Mouse (Mus musculus): Measurements from ENCODE around the gene Tssc4. TPM values are rescaled to one million over a fixed set of nuclear protein-coding genes. Genes with fewer than 3 reads are reported as not detected.

The Tssc4 gene
- polyA plus RNA-seq, 1 experiment: 18.2 TPM

- Histone ChIP-seq H3K4me1 (ENCODE audit: control insufficient read depth, insufficient read depth, low read length) (no peaks in the 10 kb centered on the region), H3K4me3 (ENCODE audit: low read depth, low read length) (no peak overlapping the region), H3K27ac (ENCODE audit: insufficient read depth, low read length) (no peak overlapping the region), H3K36me3 (ENCODE audit: control insufficient read depth, insufficient read depth, low read length, poor library complexity, severe bottlenecking) (no peaks in the 10 kb centered on the region), H3K9me3 (replicated peaks; ENCODE audit: control insufficient read depth, insufficient read depth, low read length, poor library complexity, severe bottlenecking) (no peaks in the 10 kb centered on the region), H3K27me3 (ENCODE audit: control insufficient read depth, insufficient read depth, low read length, poor library complexity, severe bottlenecking) (no peaks in the 10 kb centered on the region), H3K9ac (ENCODE audit: low read depth, poor library complexity, severe bottlenecking) (no peak overlapping the region)
- TF ChIP-seq POLR2A (IDR thresholded peaks at IDR 0.05; ENCODE audit: insufficient read depth, low read length) (no peak), CTCF (IDR thresholded peaks at IDR 0.05; ENCODE audit: low read depth, low read length) (no peak), EP300 (IDR thresholded peaks at IDR 0.05; ENCODE audit: insufficient read depth, low read depth, low read length) (no peak)
These were observed 24.8 kb downstream of the Tssc4 start for GRCm38 (mm10) chr7:143093847-143094246.

GRCm38 (mm10) chr7:143094592-143095553, 25.8 kb downstream of the Tssc4 start, which contains the start of gene Trpm5:
Gene Trpm5 (minus strand): TSS chr7:143094642.
- Histone ChIP-seq H3K4me1 (ENCODE audit: control insufficient read depth, insufficient read depth, low read length) (no peaks in the 10 kb centered on the region), H3K36me3 (ENCODE audit: control insufficient read depth, insufficient read depth, low read length, poor library complexity, severe bottlenecking) (no peaks in the 10 kb centered on the region), H3K27me3 (ENCODE audit: control insufficient read depth, insufficient read depth, low read length, poor library complexity, severe bottlenecking) (no peaks in the 10 kb centered on the region), H3K9me3 (replicated peaks; ENCODE audit: control insufficient read depth, insufficient read depth, low read length, poor library complexity, severe bottlenecking) (no peaks in the 10 kb centered on the region), H3K27ac (ENCODE audit: insufficient read depth, low read length) (no peak within 1 kb of the TSS), H3K9ac (ENCODE audit: low read depth, poor library complexity, severe bottlenecking) (no peak within 1 kb of the TSS), H3K4me3 (ENCODE audit: low read depth, low read length) (no peak within 1 kb of the TSS)
- TF ChIP-seq CTCF (IDR thresholded peaks at IDR 0.05; ENCODE audit: low read depth, low read length) (peak; percentile 87), POLR2A (IDR thresholded peaks at IDR 0.05; ENCODE audit: insufficient read depth, low read length) (no peak)

- Histone ChIP-seq H3K4me1 (ENCODE audit: control insufficient read depth, insufficient read depth, low read length) (no peaks in the 10 kb centered on the region), H3K9ac (ENCODE audit: low read depth, poor library complexity, severe bottlenecking) (no peak overlapping the region), H3K4me3 (ENCODE audit: low read depth, low read length) (no peak overlapping the region), H3K9me3 (replicated peaks; ENCODE audit: control insufficient read depth, insufficient read depth, low read length, poor library complexity, severe bottlenecking) (no peaks in the 10 kb centered on the region), H3K36me3 (ENCODE audit: control insufficient read depth, insufficient read depth, low read length, poor library complexity, severe bottlenecking) (no peaks in the 10 kb centered on the region), H3K27me3 (ENCODE audit: control insufficient read depth, insufficient read depth, low read length, poor library complexity, severe bottlenecking) (no peaks in the 10 kb centered on the region), H3K27ac (ENCODE audit: insufficient read depth, low read length) (no peak overlapping the region)
- TF ChIP-seq POLR2A (IDR thresholded peaks at IDR 0.05; ENCODE audit: insufficient read depth, low read length): no peak
- TF ChIP-seq EP300 (IDR thresholded peaks at IDR 0.05; ENCODE audit: insufficient read depth, low read depth, low read length): no peak
- TF ChIP-seq CTCF (IDR thresholded peaks at IDR 0.05; ENCODE audit: low read depth, low read length): no peak
These were observed 26.5 kb downstream of the Tssc4 start for GRCm38 (mm10) chr7:143095554-143095907.

- H3K27ac ChIP-seq (ENCODE audit: insufficient read depth, low read length): no peak overlapping the region
- no peaks in the 10 kb centered on the region for H3K36me3 ChIP-seq (ENCODE audit: control insufficient read depth, insufficient read depth, low read length, poor library complexity, severe bottlenecking)
- no peak for TF ChIP-seq EP300 (IDR thresholded peaks at IDR 0.05; ENCODE audit: insufficient read depth, low read depth, low read length)
- no peak for TF ChIP-seq CTCF (IDR thresholded peaks at IDR 0.05; ENCODE audit: low read depth, low read length)
- TF ChIP-seq POLR2A (IDR thresholded peaks at IDR 0.05; ENCODE audit: insufficient read depth, low read length): no peak
- H3K9ac ChIP-seq (ENCODE audit: low read depth, poor library complexity, severe bottlenecking): no peak overlapping the region
- H3K4me1 ChIP-seq (ENCODE audit: control insufficient read depth, insufficient read depth, low read length): no peaks in the 10 kb centered on the region
- H3K27me3 ChIP-seq (ENCODE audit: control insufficient read depth, insufficient read depth, low read length, poor library complexity, severe bottlenecking): no peaks in the 10 kb centered on the region
- no peaks in the 10 kb centered on the region; the same call in 1 of the 2 replicates for H3K9me3 ChIP-seq (replicated peaks; ENCODE audit: control insufficient read depth, insufficient read depth, low read length, poor library complexity, severe bottlenecking)
- H3K4me3 ChIP-seq (ENCODE audit: low read depth, low read length): no peak overlapping the region
These were observed 31.7 kb downstream of the Tssc4 start for GRCm38 (mm10) chr7:143100759-143101158.

GRCm38 (mm10) chr7:143105258-143105897, 36.3 kb downstream of the Tssc4 start:
- TF ChIP-seq EP300 (IDR thresholded peaks at IDR 0.05; ENCODE audit: insufficient read depth, low read depth, low read length): no peak
- no peak for TF ChIP-seq CTCF (IDR thresholded peaks at IDR 0.05; ENCODE audit: low read depth, low read length)
- TF ChIP-seq POLR2A (IDR thresholded peaks at IDR 0.05; ENCODE audit: insufficient read depth, low read length): no peak
- H3K4me3 ChIP-seq (ENCODE audit: low read depth, low read length): no peak overlapping the region
- H3K9me3 ChIP-seq (replicated peaks; ENCODE audit: control insufficient read depth, insufficient read depth, low read length, poor library complexity, severe bottlenecking): no peaks in the 10 kb centered on the region; the same call in 1 of the 2 replicates
- H3K27me3 ChIP-seq (ENCODE audit: control insufficient read depth, insufficient read depth, low read length, poor library complexity, severe bottlenecking): no peaks in the 10 kb centered on the region
- no peak overlapping the region for H3K27ac ChIP-seq (ENCODE audit: insufficient read depth, low read length)
- no peak overlapping the region for H3K9ac ChIP-seq (ENCODE audit: low read depth, poor library complexity, severe bottlenecking)
- no peaks in the 10 kb centered on the region for H3K4me1 ChIP-seq (ENCODE audit: control insufficient read depth, insufficient read depth, low read length)
- no peaks in the 10 kb centered on the region for H3K36me3 ChIP-seq (ENCODE audit: control insufficient read depth, insufficient read depth, low read length, poor library complexity, severe bottlenecking)

GRCm38 (mm10) chr7:143106062-143106461, 37.0 kb downstream of the Tssc4 start, which contains the start of gene Kcnq1:
Gene Kcnq1 (plus strand): TSS chr7:143106362.
- Histone ChIP-seq H3K27me3 (ENCODE audit: control insufficient read depth, insufficient read depth, low read length, poor library complexity, severe bottlenecking) (no peaks in the 10 kb centered on the region), H3K4me1 (ENCODE audit: control insufficient read depth, insufficient read depth, low read length) (no peaks in the 10 kb centered on the region), H3K36me3 (ENCODE audit: control insufficient read depth, insufficient read depth, low read length, poor library complexity, severe bottlenecking) (no peaks in the 10 kb centered on the region), H3K4me3 (ENCODE audit: low read depth, low read length) (peak within 1 kb of the TSS; percentile 55), H3K9ac (ENCODE audit: low read depth, poor library complexity, severe bottlenecking) (peak within 1 kb of the TSS; percentile 29; the same call in 1 of the 2 replicates), H3K9me3 (replicated peaks; ENCODE audit: control insufficient read depth, insufficient read depth, low read length, poor library complexity, severe bottlenecking) (no peaks in the 10 kb centered on the region; the same call in 1 of the 2 replicates), H3K27ac (ENCODE audit: insufficient read depth, low read length) (no peak within 1 kb of the TSS)
- TF ChIP-seq EP300 (IDR thresholded peaks at IDR 0.05; ENCODE audit: insufficient read depth, low read depth, low read length): no peak
- no peak for TF ChIP-seq CTCF (IDR thresholded peaks at IDR 0.05; ENCODE audit: low read depth, low read length)
- no peak for TF ChIP-seq POLR2A (IDR thresholded peaks at IDR 0.05; ENCODE audit: insufficient read depth, low read length)

Measured in ES-Bruce4 (cell line).